Mouse (Mus musculus) CH12.LX (cell line): ENCODE measurements at regions not wholly inside any gene's neighbourhood (a gene's known extent, or its start where the extent isn't known, plus 50 kb on each side); places are given as distances from the start of the nearest gene placed in this dataset.
"Not testable (repeated sequence)": the region's sequence is repeated elsewhere in the genome, so short reads cannot be mapped to it uniquely, and the experiment has no call there.

Experiments
- DNase-seq: peaks from one replicate; pipeline ENCODE4 v3.0.0-alpha.2; 2013; ENCODE audit errors: extremely low read depth
- H3K27ac ChIP-seq: 2 replicates; pipeline ENCODE4 v1.5.1; 2012; ENCODE audit warnings: low read depth, mild to moderate bottlenecking, control low read depth, moderate library complexity; ENCODE audit not compliant: insufficient read depth
- H3K27me3 ChIP-seq: replicated peaks from 2 replicates; pipeline ENCODE3; 2012; ENCODE audit warnings: inconsistent platforms
- H3K36me3 ChIP-seq, 2 experiments: replicated peaks in 1 of 2; 2 replicates each; pipeline versions ENCODE3 to v1.6.1; 2012; ENCODE audit warnings: inconsistent platforms in 1 of 2, low read length in 1 of 2, mild to moderate bottlenecking in 1 of 2, mixed read lengths in 1 of 2, moderate library complexity in 1 of 2; ENCODE audit not compliant: control insufficient read depth in 1 of 2, insufficient read depth in 1 of 2
- H3K4me1 ChIP-seq, 2 experiments: 2 replicates each; pipeline ENCODE4 v1.6.1; 2012; ENCODE audit warnings: inconsistent platforms in 1 of 2, moderate library complexity in 1 of 2; ENCODE audit not compliant: insufficient read depth in 2 of 2, control insufficient read depth in 1 of 2
- H3K4me2 ChIP-seq: 2 replicates; pipeline ENCODE4 v1.6.1; 2012; ENCODE audit warnings: low read depth, mild to moderate bottlenecking, control low read depth; ENCODE audit not compliant: poor library complexity, insufficient read depth, severe bottlenecking
- H3K4me3 ChIP-seq, 3 experiments: fragments of 150-350 bp in 1 of 3; sonication (generic) in 1 of 3; replicated peaks in 1 of 3; 2 replicates each; pipeline versions ENCODE3 to v1.5.1; 2011 to 2012; ENCODE audit warnings: low read depth in 2 of 3, low read length in 2 of 3, mild to moderate bottlenecking in 2 of 3, moderate library complexity in 2 of 3, control low read depth in 1 of 3, improper control_type of control experiment in 1 of 3, inconsistent platforms in 1 of 3, mixed read lengths in 1 of 3; ENCODE audit not compliant: poor library complexity in 1 of 3
- H3K79me2 ChIP-seq: replicated peaks from 2 replicates; pipeline ENCODE4 v1.6.1; 2012; ENCODE audit warnings: mild to moderate bottlenecking, moderate library complexity; ENCODE audit not compliant: control insufficient read depth, poor library complexity, insufficient read depth, severe bottlenecking; ENCODE audit errors: extremely low read depth
- H3K9ac ChIP-seq: 2 replicates; pipeline ENCODE4 v1.6.1; 2012; ENCODE audit warnings: low read depth, mild to moderate bottlenecking, control low read depth, moderate library complexity; ENCODE audit not compliant: insufficient read depth
- H3K9me3 ChIP-seq: replicated peaks from 2 replicates; pipeline ENCODE3; 2012; ENCODE audit warnings: low read length, inconsistent platforms, mixed read lengths
- BHLHE40 ChIP-seq: IDR thresholded peaks from 2 replicates; pipeline ENCODE4 v1.6.1; 2011; ENCODE audit warnings: mild to moderate bottlenecking, low read depth, low read length, improper control_type of control experiment
- CHD2 ChIP-seq: IDR thresholded peaks from 2 replicates; pipeline ENCODE4 v1.6.1; 2011; ENCODE audit warnings: low read length, improper control_type of control experiment
- CTCF ChIP-seq, 2 experiments: IDR thresholded peaks in 1 of 2; conservative IDR thresholded peaks in 1 of 2; 2 replicates each; pipeline ENCODE4 v1.5.1; 2011 to 2012; ENCODE audit warnings: low read depth in 2 of 2, low read length in 2 of 2, improper control_type of control experiment in 1 of 2, inconsistent platforms in 1 of 2, mild to moderate bottlenecking in 1 of 2, moderate library complexity in 1 of 2
- EP300 ChIP-seq: IDR thresholded peaks from 2 replicates; pipeline ENCODE4 v1.6.1; 2011; ENCODE audit warnings: low read length, improper control_type of control experiment
- GABPA ChIP-seq: IDR thresholded peaks from 2 replicates; pipeline ENCODE4 v1.6.1; 2012; ENCODE audit warnings: low read depth, low read length, improper control_type of control experiment, inconsistent platforms; ENCODE audit not compliant: insufficient replicate concordance
- MAX ChIP-seq: IDR thresholded peaks from 2 replicates; pipeline ENCODE4 v1.6.1; 2011; ENCODE audit warnings: low read length, improper control_type of control experiment
- MXI1 ChIP-seq: IDR thresholded peaks from 2 replicates; pipeline ENCODE4 v1.6.1; 2011; ENCODE audit warnings: mild to moderate bottlenecking, low read depth, low read length, improper control_type of control experiment
- MYC ChIP-seq: IDR thresholded peaks from 2 replicates; pipeline ENCODE4 v1.6.1; 2011; ENCODE audit warnings: low read depth, mild to moderate bottlenecking, improper control_type of control experiment, low read length
- NELFE ChIP-seq: IDR thresholded peaks from 2 replicates; pipeline ENCODE4 v1.6.1; 2011; ENCODE audit warnings: low read depth, low read length, improper control_type of control experiment
- NRF1 ChIP-seq: IDR thresholded peaks from 2 replicates; pipeline ENCODE4 v1.6.1; 2014; ENCODE audit warnings: low read depth, mild to moderate bottlenecking, inconsistent platforms, low read length, improper control_type of control experiment, moderate library complexity
- POLR2A ChIP-seq: IDR thresholded peaks from 2 replicates; pipeline ENCODE4 v1.6.1; 2011; ENCODE audit warnings: low read depth, mild to moderate bottlenecking, improper control_type of control experiment, low read length
- RAD21 ChIP-seq: IDR thresholded peaks from 2 replicates; pipeline ENCODE4 v1.6.1; 2011; ENCODE audit warnings: low read depth, mild to moderate bottlenecking, low read length, improper control_type of control experiment, moderate library complexity
- RCOR1 ChIP-seq: conservative IDR thresholded peaks from 2 replicates; pipeline ENCODE4 v1.6.1; 2012; ENCODE audit warnings: low read depth, mild to moderate bottlenecking, inconsistent platforms, low read length, improper control_type of control experiment
- SIN3A ChIP-seq: IDR thresholded peaks from 2 replicates; pipeline ENCODE4 v1.6.1; 2012; ENCODE audit warnings: low read length, improper control_type of control experiment, inconsistent platforms
- SMC3 ChIP-seq: IDR thresholded peaks from 2 replicates; pipeline ENCODE4 v1.6.1; 2011; ENCODE audit warnings: low read depth, low read length, improper control_type of control experiment
- TCF12 ChIP-seq: IDR thresholded peaks from 2 replicates; pipeline ENCODE4 v1.6.1; 2014; ENCODE audit warnings: low read depth, mild to moderate bottlenecking, inconsistent platforms, low read length, improper control_type of control experiment
- USF1 ChIP-seq: IDR thresholded peaks from 2 replicates; pipeline ENCODE4 v1.6.1; 2014; ENCODE audit warnings: low read depth, mild to moderate bottlenecking, inconsistent platforms, low read length, improper control_type of control experiment
- ZC3H11A ChIP-seq: IDR thresholded peaks from 2 replicates; pipeline ENCODE4 v1.6.1; 2012; ENCODE audit warnings: low read depth, mild to moderate bottlenecking, inconsistent platforms, low read length, improper control_type of control experiment
- dilution Hi-C: fragments of 300-500 bp; cut with MboI; formaldehyde crosslinking; loops from 2 replicates; pipeline ENCODE4 v1.14.3; 2020; ENCODE audit warnings: low sequenced_read_pairs; ENCODE audit not compliant: extremely low pct_unique_long_range_greater_than_20kb, extremely low pct_ligation_motif_present
- in situ Hi-C: fragments of 300-500 bp; cut with MboI; formaldehyde crosslinking; loops from 3 replicates; pipeline ENCODE4 v1.14.3; 2019; ENCODE audit warnings: low sequenced_read_pairs, low pct_ligation_motif_present, low pct_unique_long_range_greater_than_20kb, mixed read lengths

DNA sequence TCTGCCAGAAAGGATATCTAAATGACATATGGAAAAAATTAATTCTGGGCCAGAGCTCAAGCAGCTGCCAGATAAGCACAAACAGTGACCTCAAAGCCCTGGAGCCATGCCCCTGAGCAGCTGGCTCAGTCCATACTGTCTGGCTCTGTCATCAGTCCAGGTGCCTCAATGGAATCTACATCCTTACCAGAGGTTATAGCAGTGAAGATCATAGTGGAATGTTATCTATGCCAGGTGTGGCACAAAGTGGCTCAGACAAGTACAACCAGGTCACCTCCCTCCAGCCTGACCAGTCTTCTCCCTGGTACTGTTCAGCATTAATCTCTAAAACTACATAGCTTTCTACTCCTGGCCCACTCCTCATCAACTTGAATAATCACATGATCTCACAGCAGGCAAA lies 64.4 kb upstream of the Prl2c3 start:
- dilution Hi-C loops = no loop called here
- in situ Hi-C loops = no loop called here
- no peak overlapping the region for H3K4me3 ChIP-seq

DNA sequence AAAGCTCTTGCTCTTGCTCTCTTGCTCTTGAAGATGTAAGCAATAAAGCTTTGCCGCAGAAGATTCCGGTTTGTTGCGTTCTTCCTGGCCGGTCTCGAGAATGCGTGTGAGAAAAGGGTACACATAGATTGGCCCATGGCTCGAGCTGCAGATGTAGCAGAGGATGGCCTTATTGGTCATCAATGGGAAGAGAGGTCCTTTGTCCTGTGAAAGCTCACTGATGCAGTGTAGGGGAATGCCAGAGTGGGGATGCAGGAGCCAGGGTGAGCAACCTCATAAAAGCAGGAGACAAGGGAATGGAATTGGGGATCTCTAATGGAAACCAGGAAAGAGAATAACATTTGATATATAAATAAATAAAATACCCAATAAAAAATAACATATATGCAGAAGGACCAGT lies 63.7 kb upstream of the Prl2c3 start:
- H3K4me2 ChIP-seq, H3K9ac ChIP-seq, H3K4me3 ChIP-seq, in situ Hi-C loops, H3K36me3 ChIP-seq, dilution Hi-C loops, H3K27me3 ChIP-seq, H3K79me2 ChIP-seq, H3K9me3 ChIP-seq, DNase-seq, H3K4me1 ChIP-seq, H3K27ac ChIP-seq: not testable (repeated sequence)

More for the DNA sequence above, 64.4 kb upstream of the Prl2c3 start:
- Histone ChIP-seq H3K36me3 (no peaks in the 10 kb centered on the region), H3K9me3 (no peaks in the 10 kb centered on the region), H3K79me2 (no peaks in the 10 kb centered on the region), H3K4me1 (no peaks in the 10 kb centered on the region), H3K9ac (no peak overlapping the region), H3K27me3 (no peaks in the 10 kb centered on the region), H3K27ac (no peak overlapping the region), H3K4me2 (no peak overlapping the region)
- DNase-seq = no peak
- TF ChIP-seq MAX = no peak
- no peak for TF ChIP-seq MYC
- TF ChIP-seq TCF12 = no peak
- TF ChIP-seq POLR2A = no peak
- no peak for TF ChIP-seq USF1
- TF ChIP-seq MXI1 = no peak
- no peak for TF ChIP-seq RCOR1
- TF ChIP-seq RAD21 = no peak
- no peak for TF ChIP-seq NRF1
- TF ChIP-seq SMC3 = no peak
- no peak for TF ChIP-seq ZC3H11A
- TF ChIP-seq BHLHE40 = no peak
- no peak for TF ChIP-seq GABPA
- TF ChIP-seq NELFE = no peak
- no peak for TF ChIP-seq EP300
- no peak for TF ChIP-seq CTCF (conservative IDR thresholded peaks at IDR 0.05 in 1 of 2, IDR thresholded peaks at IDR 0.05 in 1 of 2; ENCODE audit: low read depth in 2 of 2, low read length in 2 of 2)
- TF ChIP-seq CHD2 = no peak
- no peak for TF ChIP-seq SIN3A

DNA sequence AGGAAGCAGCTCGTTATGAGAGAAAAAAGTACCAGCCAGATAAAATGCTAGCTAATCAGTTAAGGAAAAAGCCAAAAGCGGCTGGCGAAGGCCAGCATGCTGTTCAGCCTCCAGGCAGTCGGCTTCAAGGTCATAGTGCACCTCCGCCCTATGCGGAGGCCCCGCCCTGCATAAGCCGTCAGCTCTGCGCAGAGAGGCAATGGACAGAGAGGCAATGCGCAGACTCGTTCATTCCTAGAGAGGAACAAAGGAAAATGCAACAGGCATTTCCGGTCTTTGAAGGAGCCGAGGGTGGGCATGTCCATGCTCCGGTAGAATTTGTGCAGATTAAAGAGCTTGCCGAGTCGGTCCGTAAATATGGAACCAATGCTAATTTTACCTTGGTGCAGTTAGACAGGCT lies 61.1 kb upstream of the Prl2c3 start:
- H3K9me3 ChIP-seq, H3K4me1 ChIP-seq, DNase-seq, H3K27me3 ChIP-seq, H3K79me2 ChIP-seq, H3K9ac ChIP-seq, H3K27ac ChIP-seq, H3K36me3 ChIP-seq, dilution Hi-C loops, H3K4me3 ChIP-seq, H3K4me2 ChIP-seq, in situ Hi-C loops: not testable (repeated sequence)

DNA sequence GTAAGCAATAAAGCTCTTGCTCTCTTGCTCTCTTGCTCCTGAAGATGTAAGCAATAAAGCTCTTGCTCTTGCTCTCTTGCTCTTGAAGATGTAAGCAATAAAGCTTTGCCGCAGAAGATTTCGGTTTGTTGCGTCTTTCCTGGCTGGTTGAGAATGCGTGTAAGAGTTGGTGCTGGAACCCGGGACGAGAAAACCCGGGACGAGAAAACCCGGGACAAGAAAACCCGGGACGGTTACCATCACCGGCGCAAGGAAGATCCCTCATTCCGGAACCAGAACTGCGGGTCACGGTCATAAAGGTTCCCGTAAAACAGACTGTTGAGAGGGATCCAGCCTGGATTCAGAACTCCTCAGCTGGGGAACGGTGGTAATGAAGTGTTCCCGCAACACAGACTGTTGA lies 60.1 kb upstream of the Prl2c3 start:
- H3K4me3 ChIP-seq, H3K27ac ChIP-seq, H3K4me2 ChIP-seq, dilution Hi-C loops, H3K36me3 ChIP-seq, H3K9ac ChIP-seq, H3K4me1 ChIP-seq, H3K27me3 ChIP-seq, DNase-seq, H3K79me2 ChIP-seq, in situ Hi-C loops, H3K9me3 ChIP-seq: not testable (repeated sequence)
